Mouse (Mus musculus): ENCODE measurements at regions not wholly inside any gene's neighbourhood (a gene's known extent, or its start where the extent isn't known, plus 50 kb on each side); places are given as distances from the start of the nearest gene placed in this dataset.

- Histone ChIP-seq H3K4me1 (ENCODE audit: control insufficient read depth, insufficient read depth, insufficient read length, low read length) (no peaks in the 10 kb centered on the region), H3K27ac (ENCODE audit: insufficient read depth, low read depth, low read length) (no peak overlapping the region), H3K36me3 (ENCODE audit: control insufficient read depth, insufficient read depth, low read length) (no peaks in the 10 kb centered on the region), H3K4me3 (ENCODE audit: low read depth, low read length) (no peak overlapping the region), H3K27me3 (ENCODE audit: control insufficient read depth, insufficient read depth, low read length) (no peaks in the 10 kb centered on the region)
- TF ChIP-seq POLR2A (IDR thresholded peaks at IDR 0.05; ENCODE audit: low read depth, low read length) (no peak), CTCF (IDR thresholded peaks at IDR 0.05; ENCODE audit: extremely low read depth, insufficient read length, insufficient replicate concordance, low read depth, low read length) (no peak)
- WGBS = 85% methylated on average over 5 of the region's 5 CpGs
Measured at GRCm38 (mm10) chr10:68378212-68378611, 99.7 kb upstream of the Arid5b start.

DNA sequence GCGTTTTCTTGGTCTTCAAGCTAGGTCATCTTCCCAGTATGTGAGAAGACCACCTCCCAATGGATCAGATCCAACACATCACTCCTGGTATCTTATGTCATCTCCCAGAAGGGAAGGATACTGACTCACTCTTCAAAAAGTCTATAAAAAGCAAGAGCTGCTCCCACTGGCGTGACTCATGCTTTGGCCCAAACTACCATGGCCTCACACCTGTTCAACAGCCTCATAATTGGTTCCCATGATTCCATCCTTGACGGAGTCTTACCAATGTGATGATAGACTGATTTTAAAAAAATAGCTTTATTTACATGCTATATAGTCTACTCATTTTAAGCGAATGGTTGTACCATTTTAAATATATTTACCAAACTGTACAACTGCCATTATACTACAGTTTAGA lies 98.9 kb upstream of the Arid5b start:
- TF ChIP-seq POLR2A (IDR thresholded peaks at IDR 0.05; ENCODE audit: low read depth, low read length) = no peak
- Histone ChIP-seq H3K36me3 (ENCODE audit: control insufficient read depth, insufficient read depth, low read length) (no peaks in the 10 kb centered on the region), H3K4me1 (ENCODE audit: control insufficient read depth, insufficient read depth, insufficient read length, low read length) (no peaks in the 10 kb centered on the region), H3K27ac (ENCODE audit: insufficient read depth, low read depth, low read length) (no peak overlapping the region), H3K27me3 (ENCODE audit: control insufficient read depth, insufficient read depth, low read length) (no peaks in the 10 kb centered on the region), H3K4me3 (ENCODE audit: low read depth, low read length) (no peak overlapping the region)
- WGBS = 93% methylated on average over 4 of the region's 4 CpGs

DNA sequence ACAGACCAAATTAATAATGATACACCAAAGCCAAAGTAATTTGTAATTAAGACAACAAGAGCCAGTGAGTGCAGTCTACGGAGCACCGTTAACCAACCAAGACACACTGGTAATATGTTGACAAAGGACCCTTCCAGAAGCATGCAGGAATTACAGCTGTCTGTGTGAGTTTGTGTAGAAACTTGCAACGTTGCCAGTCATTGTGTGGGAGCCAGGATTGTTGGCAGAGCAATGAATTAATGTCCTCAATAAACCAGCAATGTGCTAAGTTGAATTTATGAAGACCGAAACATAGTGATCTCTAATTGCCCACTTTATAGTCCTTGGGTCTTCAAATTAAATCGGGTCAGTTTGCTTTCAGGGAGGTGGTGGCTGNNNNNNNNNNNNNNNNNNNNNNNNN lies 95.3 kb upstream of the Arid5b start:
- 41% methylated on average over 5 of the region's 5 CpGs for WGBS
- TF ChIP-seq CTCF (IDR thresholded peaks at IDR 0.05; ENCODE audit: extremely low read depth, insufficient read length, insufficient replicate concordance, low read depth, low read length) (no peak), POLR2A (IDR thresholded peaks at IDR 0.05; ENCODE audit: low read depth, low read length) (no peak)

DNA sequence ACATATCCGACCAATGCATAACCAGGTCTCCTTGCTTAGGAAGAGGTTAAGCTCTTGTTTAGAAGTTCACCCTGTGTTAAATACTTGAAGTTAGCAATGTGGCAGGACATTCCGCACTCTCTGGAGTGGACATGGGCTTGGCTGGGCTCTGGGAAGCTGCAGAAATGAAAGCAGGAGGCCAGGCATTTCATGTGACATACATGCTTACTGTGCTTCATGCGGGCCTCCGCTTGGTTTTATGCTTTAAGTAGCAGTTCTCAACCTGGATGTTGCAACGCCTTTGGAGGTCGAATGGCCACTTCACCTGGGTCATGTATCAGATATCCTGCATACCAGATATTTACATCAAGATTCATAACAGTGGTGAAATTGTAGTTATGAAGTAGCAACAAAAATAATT lies 93.2 kb upstream of the Arid5b start:
- TF ChIP-seq CTCF (IDR thresholded peaks at IDR 0.05; ENCODE audit: extremely low read depth, insufficient read length, insufficient replicate concordance, low read depth, low read length) (no peak), POLR2A (IDR thresholded peaks at IDR 0.05; ENCODE audit: low read depth, low read length) (no peak)
- 96% methylated on average over 6 of the region's 6 CpGs for WGBS
- no peaks in the 10 kb centered on the region for H3K27me3 ChIP-seq (ENCODE audit: control insufficient read depth, insufficient read depth, low read length)
- no peak overlapping the region for H3K27ac ChIP-seq (ENCODE audit: insufficient read depth, low read depth, low read length)
- H3K4me1 ChIP-seq (ENCODE audit: control insufficient read depth, insufficient read depth, insufficient read length, low read length) = no peaks in the 10 kb centered on the region
- H3K4me3 ChIP-seq (ENCODE audit: low read depth, low read length) = no peak overlapping the region
- H3K36me3 ChIP-seq (ENCODE audit: control insufficient read depth, insufficient read depth, low read length) = no peaks in the 10 kb centered on the region

More for the DNA sequence above, 95.3 kb upstream of the Arid5b start:
- H3K36me3 ChIP-seq (ENCODE audit: control insufficient read depth, insufficient read depth, low read length) = no peaks in the 10 kb centered on the region
- H3K27me3 ChIP-seq (ENCODE audit: control insufficient read depth, insufficient read depth, low read length) = no peaks in the 10 kb centered on the region
- no peak overlapping the region for H3K27ac ChIP-seq (ENCODE audit: insufficient read depth, low read depth, low read length)
- H3K4me3 ChIP-seq (ENCODE audit: low read depth, low read length) = no peak overlapping the region
- no peaks in the 10 kb centered on the region for H3K4me1 ChIP-seq (ENCODE audit: control insufficient read depth, insufficient read depth, insufficient read length, low read length)

DNA sequence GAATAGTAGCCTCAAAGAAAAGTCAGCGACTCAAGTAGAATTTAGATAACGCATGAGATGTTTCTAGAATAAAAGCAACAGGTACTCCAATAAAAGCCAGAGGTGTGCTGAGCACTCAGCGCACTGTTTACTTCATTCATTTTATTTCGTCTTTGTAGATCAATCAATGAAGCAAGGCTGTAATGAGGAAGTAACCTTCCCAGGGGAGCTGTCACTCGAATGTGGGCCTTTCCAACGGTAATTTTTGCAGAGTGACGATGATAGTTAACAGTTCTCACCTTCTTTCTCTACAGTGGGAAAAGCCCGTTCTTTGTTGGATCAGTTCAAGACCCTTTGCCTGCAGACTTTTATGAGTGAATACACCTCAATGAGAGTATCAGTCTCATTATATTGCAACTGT lies 92.4 kb upstream of the Arid5b start:
- no peaks in the 10 kb centered on the region for H3K4me1 ChIP-seq (ENCODE audit: control insufficient read depth, insufficient read depth, insufficient read length, low read length)
- no peak overlapping the region for H3K27ac ChIP-seq (ENCODE audit: insufficient read depth, low read depth, low read length)
- no peaks in the 10 kb centered on the region for H3K27me3 ChIP-seq (ENCODE audit: control insufficient read depth, insufficient read depth, low read length)
- WGBS = 82% methylated on average over 8 of the region's 8 CpGs
- H3K36me3 ChIP-seq (ENCODE audit: control insufficient read depth, insufficient read depth, low read length) = no peaks in the 10 kb centered on the region
- H3K4me3 ChIP-seq (ENCODE audit: low read depth, low read length) = no peak overlapping the region
- TF ChIP-seq CTCF (IDR thresholded peaks at IDR 0.05; ENCODE audit: extremely low read depth, insufficient read length, insufficient replicate concordance, low read depth, low read length) (no peak), POLR2A (IDR thresholded peaks at IDR 0.05; ENCODE audit: low read depth, low read length) (no peak)

GRCm38 (mm10) chr10:68366796-68367195 lies 88.3 kb upstream of the Arid5b start:
- no peak for TF ChIP-seq CTCF (IDR thresholded peaks at IDR 0.05; ENCODE audit: extremely low read depth, insufficient read length, insufficient replicate concordance, low read depth, low read length)
- no peak for TF ChIP-seq POLR2A (IDR thresholded peaks at IDR 0.05; ENCODE audit: low read depth, low read length)
- no peak overlapping the region for H3K27ac ChIP-seq (ENCODE audit: insufficient read depth, low read depth, low read length)
- no peaks in the 10 kb centered on the region for H3K4me1 ChIP-seq (ENCODE audit: control insufficient read depth, insufficient read depth, insufficient read length, low read length)
- H3K4me3 ChIP-seq (ENCODE audit: low read depth, low read length) = no peak overlapping the region
- 89% methylated on average over 3 of the region's 3 CpGs for WGBS
- no peaks in the 10 kb centered on the region for H3K36me3 ChIP-seq (ENCODE audit: control insufficient read depth, insufficient read depth, low read length)
- H3K27me3 ChIP-seq (ENCODE audit: control insufficient read depth, insufficient read depth, low read length) = no peaks in the 10 kb centered on the region

DNA sequence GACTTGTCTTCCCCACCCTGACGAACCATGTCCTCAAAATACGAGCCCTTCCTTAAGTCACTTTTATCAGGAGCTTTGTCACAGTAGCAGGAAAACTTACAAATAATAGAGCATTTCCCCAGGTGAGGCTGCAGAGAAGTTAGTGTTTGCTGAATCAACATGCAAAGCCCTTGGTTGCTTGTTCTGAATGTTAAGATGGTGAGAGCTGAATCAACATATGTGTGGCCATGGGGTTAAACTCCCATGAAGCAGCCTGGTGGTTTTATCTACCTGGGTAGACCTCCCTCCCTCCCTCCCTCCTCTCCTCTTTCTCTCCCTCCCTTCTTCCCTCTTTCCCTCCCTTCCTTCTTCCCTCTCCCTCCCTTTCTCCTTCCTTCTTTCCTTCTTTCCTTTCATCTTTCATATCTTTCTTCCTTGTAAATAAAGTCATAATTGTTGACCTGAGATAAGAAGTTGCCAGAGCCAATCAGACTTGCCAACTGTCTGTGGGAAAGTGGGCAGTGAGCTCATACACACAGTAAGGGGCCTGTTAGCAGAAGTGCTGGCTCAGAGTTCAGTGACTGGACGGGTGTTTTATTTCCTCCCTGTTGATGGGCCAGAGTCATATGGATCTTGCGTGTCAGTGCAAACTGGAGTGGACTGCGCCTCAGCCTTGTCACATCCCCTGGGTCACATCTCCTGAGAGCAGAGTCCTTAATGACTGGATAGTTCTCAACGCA lies 82.4 kb upstream of the Arid5b start:
- peaks cover 4% of the 10 kb centered on the region; the same call in 1 of the 2 replicates for H3K4me1 ChIP-seq (ENCODE audit: control insufficient read depth, insufficient read depth, insufficient read length, low read length)
- no peaks in the 10 kb centered on the region for H3K27me3 ChIP-seq (ENCODE audit: control insufficient read depth, insufficient read depth, low read length)
- peak overlapping the region; percentile 44 for H3K27ac ChIP-seq (ENCODE audit: insufficient read depth, low read depth, low read length)
- WGBS = 19% methylated on average over 6 of the region's 6 CpGs
- TF ChIP-seq POLR2A (IDR thresholded peaks at IDR 0.05; ENCODE audit: low read depth, low read length) (no peak), CTCF (IDR thresholded peaks at IDR 0.05; ENCODE audit: extremely low read depth, insufficient read length, insufficient replicate concordance, low read depth, low read length) (no peak)
- no peak overlapping the region for H3K4me3 ChIP-seq (ENCODE audit: low read depth, low read length)
- no peaks in the 10 kb centered on the region for H3K36me3 ChIP-seq (ENCODE audit: control insufficient read depth, insufficient read depth, low read length)
